Mouse (Mus musculus): ENCODE results near the gene Adamts4. TPM values are rescaled to one million over a fixed set of nuclear protein-coding genes. Genes with fewer than 3 reads are reported as not detected.
A peak's percentile ranks its signal among the peaks of the same experiment; 100 is the strongest.

Gene Adamts4
- total and polyA plus RNA-seq, 2 experiments = 0.09 to 0.37 TPM

GRCm38 (mm10) chr1:171277736-171278135, 27.5 kb downstream of the Adamts4 start:
- H3K27ac ChIP-seq (replicated peaks; ENCODE audit: insufficient read depth, low read depth, low read length) = no peak overlapping the region
- DNase-seq (ENCODE audit: extremely low read depth, low read depth, low spot score) = no peak
- H3K79me2 ChIP-seq (ENCODE audit: control insufficient read depth, insufficient read depth, low read length) = no peaks in the 10 kb centered on the region; the same call in 1 of the 2 replicates
- peaks cover 22% of the 10 kb centered on the region; the same call in 1 of the 2 replicates for H3K36me3 ChIP-seq (ENCODE audit: control insufficient read depth, insufficient read depth, low read length)
- WGBS = 89% methylated on average over 10 of the region's 10 CpGs
- H3K4me1 ChIP-seq (ENCODE audit: control insufficient read depth, insufficient read depth, low read length) = peaks cover 5% of the 10 kb centered on the region; the same call in 1 of the 2 replicates
- no peak overlapping the region for H3K9ac ChIP-seq (ENCODE audit: low read depth, low read length)
- no peaks in the 10 kb centered on the region for H3K27me3 ChIP-seq (ENCODE audit: control insufficient read depth, insufficient read depth, low read length)
- no peak for TF ChIP-seq CTCF (IDR thresholded peaks at IDR 0.05; ENCODE audit: low read depth, low read length)
- no peak for TF ChIP-seq POLR2A (IDR thresholded peaks at IDR 0.05; ENCODE audit: extremely low read depth, insufficient read depth, low read length)
- H3K4me3 ChIP-seq (ENCODE audit: insufficient read depth, low read depth, low read length) = no peak overlapping the region

DNA sequence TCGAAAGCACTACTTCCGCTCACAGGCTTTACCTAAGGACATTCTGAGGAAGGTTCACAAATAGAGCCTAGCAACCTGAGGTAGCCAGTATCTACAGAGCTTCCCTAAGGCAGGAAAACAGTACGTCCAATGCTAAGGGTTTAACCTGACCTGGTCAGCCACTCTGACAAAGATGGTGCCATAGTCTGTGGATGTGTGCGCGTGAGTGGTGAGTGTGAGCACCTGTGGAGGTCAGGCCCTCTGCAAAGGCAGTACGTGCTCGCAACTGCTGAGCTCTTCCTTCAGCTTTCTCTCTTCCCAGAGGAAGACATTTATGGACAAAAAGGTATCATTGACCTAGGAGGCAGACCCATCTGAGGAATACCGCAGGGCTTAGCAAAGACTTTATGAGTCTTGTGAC, 28.2 kb downstream of the Adamts4 start:
- Histone ChIP-seq H3K9ac (ENCODE audit: low read depth, low read length) (no peak overlapping the region), H3K27me3 (ENCODE audit: control insufficient read depth, insufficient read depth, low read length) (no peaks in the 10 kb centered on the region), H3K27ac (replicated peaks; ENCODE audit: insufficient read depth, low read depth, low read length) (no peak overlapping the region), H3K36me3 (ENCODE audit: control insufficient read depth, insufficient read depth, low read length) (peaks cover 20% of the 10 kb centered on the region; the same call in 1 of the 2 replicates), H3K4me1 (ENCODE audit: control insufficient read depth, insufficient read depth, low read length) (peaks cover 5% of the 10 kb centered on the region; the same call in 1 of the 2 replicates), H3K4me3 (ENCODE audit: insufficient read depth, low read depth, low read length) (no peak overlapping the region), H3K79me2 (ENCODE audit: control insufficient read depth, insufficient read depth, low read length) (no peaks in the 10 kb centered on the region; the same call in 1 of the 2 replicates)
- 94% methylated on average over 8 of the region's 8 CpGs for WGBS
- TF ChIP-seq CTCF (IDR thresholded peaks at IDR 0.05; ENCODE audit: low read depth, low read length) = no peak
- TF ChIP-seq POLR2A (IDR thresholded peaks at IDR 0.05; ENCODE audit: extremely low read depth, insufficient read depth, low read length) = no peak
- DNase-seq (ENCODE audit: extremely low read depth, low read depth, low spot score) = no peak

GRCm38 (mm10) chr1:171279012-171279705, 28.9 kb downstream of the Adamts4 start:
- Histone ChIP-seq H3K79me2 (ENCODE audit: control insufficient read depth, insufficient read depth, low read length) (no peaks in the 10 kb centered on the region; the same call in 1 of the 2 replicates), H3K9ac (ENCODE audit: low read depth, low read length) (no peak overlapping the region), H3K36me3 (ENCODE audit: control insufficient read depth, insufficient read depth, low read length) (peaks cover 17% of the 10 kb centered on the region; the same call in 1 of the 2 replicates), H3K27ac (replicated peaks; ENCODE audit: insufficient read depth, low read depth, low read length) (no peak overlapping the region), H3K4me3 (ENCODE audit: insufficient read depth, low read depth, low read length) (no peak overlapping the region), H3K27me3 (ENCODE audit: control insufficient read depth, insufficient read depth, low read length) (no peaks in the 10 kb centered on the region), H3K4me1 (ENCODE audit: control insufficient read depth, insufficient read depth, low read length) (peaks cover 5% of the 10 kb centered on the region; the same call in 1 of the 2 replicates)
- no peak for DNase-seq (ENCODE audit: extremely low read depth, low read depth, low spot score)
- 89% methylated on average over 14 of the region's 14 CpGs for WGBS
- TF ChIP-seq CTCF (IDR thresholded peaks at IDR 0.05; ENCODE audit: low read depth, low read length) = no peak
- no peak for TF ChIP-seq POLR2A (IDR thresholded peaks at IDR 0.05; ENCODE audit: extremely low read depth, insufficient read depth, low read length)

GRCm38 (mm10) chr1:171279721-171280120, 29.5 kb downstream of the Adamts4 start:
- H3K27ac ChIP-seq (replicated peaks; ENCODE audit: insufficient read depth, low read depth, low read length) = no peak overlapping the region
- H3K27me3 ChIP-seq (ENCODE audit: control insufficient read depth, insufficient read depth, low read length) = no peaks in the 10 kb centered on the region
- no peak overlapping the region for H3K4me3 ChIP-seq (ENCODE audit: insufficient read depth, low read depth, low read length)
- TF ChIP-seq CTCF (IDR thresholded peaks at IDR 0.05; ENCODE audit: low read depth, low read length) = no peak
- no peak for TF ChIP-seq POLR2A (IDR thresholded peaks at IDR 0.05; ENCODE audit: extremely low read depth, insufficient read depth, low read length)
- H3K79me2 ChIP-seq (ENCODE audit: control insufficient read depth, insufficient read depth, low read length) = no peaks in the 10 kb centered on the region; the same call in 1 of the 2 replicates
- H3K36me3 ChIP-seq (ENCODE audit: control insufficient read depth, insufficient read depth, low read length) = peaks cover 17% of the 10 kb centered on the region; the same call in 1 of the 2 replicates
- H3K4me1 ChIP-seq (ENCODE audit: control insufficient read depth, insufficient read depth, low read length) = peaks cover 5% of the 10 kb centered on the region; the same call in 1 of the 2 replicates
- no peak for DNase-seq (ENCODE audit: extremely low read depth, low read depth, low spot score)
- 92% methylated on average over 5 of the region's 5 CpGs for WGBS
- peak overlapping the region; percentile 67; the same call in 1 of the 2 replicates for H3K9ac ChIP-seq (ENCODE audit: low read depth, low read length)

GRCm38 (mm10) chr1:171280250-171280915, 30.2 kb downstream of the Adamts4 start:
- DNase-seq (ENCODE audit: extremely low read depth, low read depth, low spot score) = no peak
- under 1% methylated on average over 25 of the region's 25 CpGs for WGBS

More at GRCm38 (mm10) chr1:171280250-171280915, 30.2 kb downstream of the Adamts4 start:
- Histone ChIP-seq H3K79me2 (ENCODE audit: control insufficient read depth, insufficient read depth, low read length) (no peaks in the 10 kb centered on the region; the same call in 1 of the 2 replicates), H3K4me1 (ENCODE audit: control insufficient read depth, insufficient read depth, low read length) (peaks cover 5% of the 10 kb centered on the region; the same call in 1 of the 2 replicates), H3K27me3 (ENCODE audit: control insufficient read depth, insufficient read depth, low read length) (no peaks in the 10 kb centered on the region), H3K27ac (replicated peaks; ENCODE audit: insufficient read depth, low read depth, low read length) (peak overlapping the region; percentile 20), H3K4me3 (ENCODE audit: insufficient read depth, low read depth, low read length) (peak overlapping the region; percentile 59), H3K36me3 (ENCODE audit: control insufficient read depth, insufficient read depth, low read length) (peaks cover 12% of the 10 kb centered on the region; the same call in 1 of the 2 replicates), H3K9ac (ENCODE audit: low read depth, low read length) (peak overlapping the region; percentile 67)
- TF ChIP-seq CTCF (IDR thresholded peaks at IDR 0.05; ENCODE audit: low read depth, low read length) (no peak), POLR2A (IDR thresholded peaks at IDR 0.05; ENCODE audit: extremely low read depth, insufficient read depth, low read length) (no peak)

Data from liver, adult 2 months (tissue).